Mouse (Mus musculus) intestine, postnatal 0 days (tissue): ENCODE measurements around the gene Jak2. TPM values are rescaled to one million over a fixed set of nuclear protein-coding genes. Genes with fewer than 3 reads are reported as not detected.

ENCODE experiments used
- ATAC-seq: fragments of 200-750 bp; cut with Nextera tagmentation; 2 replicates; pipeline ENCODE4 v1.8.0; 2017; ENCODE audit warnings: mild to moderate bottlenecking, moderate TSS enrichment, moderate library complexity
- H3K27ac ChIP-seq: fragments of 300-500 bp; sonication (generic); 2 replicates; pipeline ENCODE4 v1.5.1; 2014; ENCODE audit warnings: mild to moderate bottlenecking, low read depth, low read length, moderate library complexity
- H3K27me3 ChIP-seq: fragments of 300-500 bp; sonication (generic); replicated peaks from 2 replicates; pipeline ENCODE4 v1.6.1; 2014; ENCODE audit warnings: low read length, mixed read lengths; ENCODE audit not compliant: control insufficient read depth, insufficient read depth
- H3K36me3 ChIP-seq: fragments of 300-500 bp; sonication (generic); 2 replicates; pipeline ENCODE4 v1.6.1; 2014; ENCODE audit warnings: mild to moderate bottlenecking, moderate library complexity; ENCODE audit not compliant: control insufficient read depth, insufficient read depth
- H3K4me1 ChIP-seq: fragments of 300-500 bp; sonication (generic); replicated peaks from 2 replicates; pipeline ENCODE4 v1.6.1; 2014; ENCODE audit warnings: antibody characterized with exemption, low read length, mixed read lengths; ENCODE audit not compliant: control insufficient read depth, insufficient read depth
- H3K4me2 ChIP-seq: fragments of 300-500 bp; sonication (generic); replicated peaks from 2 replicates; pipeline ENCODE4 v1.6.1; 2014; ENCODE audit warnings: low read depth, mild to moderate bottlenecking, moderate library complexity
- H3K4me3 ChIP-seq: fragments of 300-500 bp; sonication (generic); 2 replicates; pipeline ENCODE4 v1.5.1; 2014; ENCODE audit warnings: low read depth, low read length
- H3K9ac ChIP-seq: fragments of 300-500 bp; sonication (generic); 2 replicates; pipeline ENCODE4 v1.6.1; 2014; ENCODE audit warnings: mild to moderate bottlenecking, low read depth, low read length
- H3K9me3 ChIP-seq: fragments of 300-500 bp; sonication (generic); 2 replicates; pipeline ENCODE4 v1.6.1; 2016; ENCODE audit warnings: mixed run types; ENCODE audit not compliant: control insufficient read depth
- CTCF ChIP-seq: sonication (generic); IDR thresholded peaks from 2 replicates; pipeline ENCODE4 v1.5.1; 2016; ENCODE audit warnings: low read depth, mild to moderate bottlenecking, control low read depth, antibody characterized with exemption, moderate library complexity
- WGBS: fragments of 180-500 bp; shearing (Covaris S2); extraction: QIAGEN DNeasy Blood & Tissue Kit; methylation state at CpG from one replicate; pipeline ENCODE4 v1.1.7; 2014; 5-methylcytosine and 5-hydroxymethylcytosine counted together
- polyA plus RNA-seq: library from polyadenylated mRNA; unstranded; fragments of >200 nt; fragmentation: Nextera tagmentation; extraction: Ambion mirVana; gene quantifications from 2 replicates; pipeline ENCODE4 v1.2.1, GENCODE M21; 2015

Gene Jak2
- polyA plus RNA-seq, 1 experiment from 2014 or later = 11.2 TPM

- Histone ChIP-seq H3K27me3 (no peaks in the 10 kb centered on the region), H3K9me3 (no peaks in the 10 kb centered on the region), H3K27ac (no peak overlapping the region), H3K4me2 (no peak overlapping the region), H3K9ac (no peak overlapping the region), H3K4me1 (no peaks in the 10 kb centered on the region), H3K36me3 (peaks cover 7% of the 10 kb centered on the region), H3K4me3 (no peak overlapping the region)
- ATAC-seq = no peak
- TF ChIP-seq CTCF = no peak
These were observed 93.2 kb downstream of the Jak2 start for GRCm38 (mm10) chr19:29344868-29345267.

- no peak for TF ChIP-seq CTCF
- Histone ChIP-seq H3K36me3 (peaks cover 12% of the 10 kb centered on the region), H3K27ac (no peak overlapping the region), H3K4me3 (no peak overlapping the region), H3K9ac (no peak overlapping the region), H3K4me2 (no peak overlapping the region), H3K27me3 (no peaks in the 10 kb centered on the region), H3K4me1 (no peaks in the 10 kb centered on the region), H3K9me3 (no peaks in the 10 kb centered on the region)
- 80% methylated on average over 6 of the region's 6 CpGs for WGBS
- no peak for ATAC-seq
These were observed 94.0 kb downstream of the Jak2 start for GRCm38 (mm10) chr19:29345636-29346035.

- 60% methylated on average over 5 of the region's 5 CpGs for WGBS
- Histone ChIP-seq H3K4me3 (no peak overlapping the region), H3K27ac (no peak overlapping the region), H3K4me2 (no peak overlapping the region), H3K36me3 (peaks cover 20% of the 10 kb centered on the region), H3K4me1 (no peaks in the 10 kb centered on the region), H3K27me3 (no peaks in the 10 kb centered on the region), H3K9ac (no peak overlapping the region), H3K9me3 (no peaks in the 10 kb centered on the region)
- no peak for TF ChIP-seq CTCF
- no peak for ATAC-seq
These were observed 99.4 kb downstream of the Jak2 start for GRCm38 (mm10) chr19:29350991-29351390.

GRCm38 (mm10) chr19:29354895-29355877, 103.6 kb downstream of the Jak2 start:
- peak; percentile 96 for TF ChIP-seq CTCF
- peaks cover 29% of the 10 kb centered on the region for H3K36me3 ChIP-seq
- no peaks in the 10 kb centered on the region for H3K27me3 ChIP-seq
- WGBS = 5% methylated on average over 20 of the region's 20 CpGs
- H3K4me3 ChIP-seq = peak overlapping the region; percentile 29
- no peaks in the 10 kb centered on the region for H3K9me3 ChIP-seq
- H3K4me2 ChIP-seq = peak overlapping the region; percentile 67
- no peak overlapping the region for H3K27ac ChIP-seq
- ATAC-seq = peak; percentile 28
- no peaks in the 10 kb centered on the region for H3K4me1 ChIP-seq
- no peak overlapping the region for H3K9ac ChIP-seq

- Histone ChIP-seq H3K27me3 (no peaks in the 10 kb centered on the region), H3K4me3 (no peak overlapping the region), H3K27ac (no peak overlapping the region), H3K9me3 (no peaks in the 10 kb centered on the region), H3K4me1 (no peaks in the 10 kb centered on the region), H3K4me2 (no peak overlapping the region), H3K36me3 (peaks cover 21% of the 10 kb centered on the region), H3K9ac (no peak overlapping the region)
- no peak for TF ChIP-seq CTCF
- no peak for ATAC-seq
- WGBS = 77% methylated on average over 11 of the region's 11 CpGs
These were observed 104.7 kb downstream of the Jak2 start for GRCm38 (mm10) chr19:29356281-29356680.

GRCm38 (mm10) chr19:29360251-29360650, 108.6 kb downstream of the Jak2 start:
- 45% methylated on average over 5 of the region's 5 CpGs for WGBS
- Histone ChIP-seq H3K4me2 (peak overlapping the region; percentile 94), H3K9ac (no peak overlapping the region), H3K36me3 (peaks cover 19% of the 10 kb centered on the region), H3K27ac (no peak overlapping the region), H3K27me3 (no peaks in the 10 kb centered on the region), H3K4me3 (no peak overlapping the region), H3K9me3 (no peaks in the 10 kb centered on the region), H3K4me1 (no peaks in the 10 kb centered on the region)
- no peak for TF ChIP-seq CTCF
- no peak for ATAC-seq
